Mouse (Mus musculus) cortical plate, adult 2 months (tissue): Measurements from ENCODE around the gene Eya3. TPM values are rescaled to one million over a fixed set of nuclear protein-coding genes. Genes with fewer than 3 reads are reported as not detected.

Source experiments
- H3K27ac ChIP-seq: fragments of 200-500 bp; 2 replicates; pipeline ENCODE4 v1.5.1; 2012; ENCODE audit warnings: low read length, control low read depth, inconsistent platforms; ENCODE audit not compliant: insufficient read depth
- H3K4me1 ChIP-seq: fragments of 200-500 bp; 2 replicates; pipeline ENCODE4 v1.6.1; 2011; ENCODE audit warnings: low read length; ENCODE audit not compliant: control insufficient read depth, insufficient read depth
- H3K4me3 ChIP-seq: fragments of 200-500 bp; 2 replicates; pipeline ENCODE4 v1.5.1; 2011; ENCODE audit warnings: mild to moderate bottlenecking, low read length, control low read depth; ENCODE audit not compliant: insufficient read depth
- CTCF ChIP-seq: fragments of 200-500 bp; IDR thresholded peaks from 2 replicates; pipeline ENCODE4 v1.5.1; 2011; ENCODE audit warnings: mild to moderate bottlenecking, control low read depth, low read length; ENCODE audit not compliant: insufficient read depth; ENCODE audit errors: extremely low read depth
- POLR2A ChIP-seq: fragments of 200-500 bp; IDR thresholded peaks from 2 replicates; pipeline ENCODE4 v1.6.1; 2011; ENCODE audit warnings: mild to moderate bottlenecking, low read length, control low read depth; ENCODE audit not compliant: insufficient read depth; ENCODE audit errors: extremely low read depth
- polyA plus RNA-seq: library from polyadenylated mRNA; depleted of rRNA; stranded (reverse); fragments of >200 nt; gene quantifications from 2 replicates; pipeline ENCODE4 v1.2.3, GENCODE M21; 2012

Gene Eya3
- polyA plus RNA-seq, 1 experiment = 25.5 TPM

GRCm38 (mm10) chr4:132741491-132741890, 102.7 kb downstream of the Eya3 start:
- Histone ChIP-seq H3K27ac (no peak overlapping the region), H3K4me1 (peaks cover 2% of the 10 kb centered on the region; the same call in 1 of the 2 replicates), H3K4me3 (no peak overlapping the region)
- TF ChIP-seq CTCF = no peak
- no peak for TF ChIP-seq POLR2A

GRCm38 (mm10) chr4:132743992-132744911, 105.5 kb downstream of the Eya3 start:
- H3K4me3 ChIP-seq = no peak overlapping the region
- no peak for TF ChIP-seq CTCF
- TF ChIP-seq POLR2A = no peak
- H3K4me1 ChIP-seq = peaks cover 2% of the 10 kb centered on the region; the same call in 1 of the 2 replicates
- H3K27ac ChIP-seq = 0 out of 2 replicates have a peak overlapping the region, but pooled peaks have one; percentile 36

GRCm38 (mm10) chr4:132746911-132747517, 108.2 kb downstream of the Eya3 start:
- no peak for TF ChIP-seq POLR2A
- no peak for TF ChIP-seq CTCF
- Histone ChIP-seq H3K4me3 (no peak overlapping the region), H3K4me1 (peaks cover 2% of the 10 kb centered on the region; the same call in 1 of the 2 replicates), H3K27ac (peak overlapping the region; percentile 91)

GRCm38 (mm10) chr4:132747664-132748259, 109.0 kb downstream of the Eya3 start:
- TF ChIP-seq CTCF (no peak), POLR2A (no peak)
- peak overlapping the region; percentile 91 for H3K27ac ChIP-seq
- peaks cover 2% of the 10 kb centered on the region; the same call in 1 of the 2 replicates for H3K4me1 ChIP-seq
- H3K4me3 ChIP-seq = no peak overlapping the region; the same call in 1 of the 2 replicates

GRCm38 (mm10) chr4:132748778-132749177, 110.0 kb downstream of the Eya3 start:
- TF ChIP-seq CTCF (no peak), POLR2A (no peak)
- Histone ChIP-seq H3K27ac (no peak overlapping the region), H3K4me1 (peaks cover 2% of the 10 kb centered on the region; the same call in 1 of the 2 replicates), H3K4me3 (no peak overlapping the region)

GRCm38 (mm10) chr4:132749258-132749982, 110.6 kb downstream of the Eya3 start:
- peaks cover 2% of the 10 kb centered on the region; the same call in 1 of the 2 replicates for H3K4me1 ChIP-seq
- TF ChIP-seq CTCF = no peak
- H3K4me3 ChIP-seq = no peak overlapping the region
- H3K27ac ChIP-seq = no peak overlapping the region

- no peak overlapping the region for H3K27ac ChIP-seq
- no peaks in the 10 kb centered on the region for H3K4me1 ChIP-seq
- H3K4me3 ChIP-seq = no peak overlapping the region
- TF ChIP-seq POLR2A (no peak), CTCF (no peak)
Measured at GRCm38 (mm10) chr4:132752992-132753391, 114.2 kb downstream of the Eya3 start.

GRCm38 (mm10) chr4:132756974-132757373, 118.2 kb downstream of the Eya3 start, which contains the start of gene Smpdl3b:
Gene Smpdl3b, minus strand, starts transcription at chr4:132757252.
- TF ChIP-seq POLR2A = no peak
- peak; percentile 50 for TF ChIP-seq CTCF
- Histone ChIP-seq H3K4me1 (no peaks in the 10 kb centered on the region), H3K27ac (no peak within 1 kb of the TSS), H3K4me3 (peak within 1 kb of the TSS; percentile 26)

- H3K4me1 ChIP-seq = no peaks in the 10 kb centered on the region
- TF ChIP-seq POLR2A = no peak
- TF ChIP-seq CTCF = no peak
- H3K4me3 ChIP-seq = no peak overlapping the region
- H3K27ac ChIP-seq = no peak overlapping the region
Measured at GRCm38 (mm10) chr4:132757633-132758351, 119.0 kb downstream of the Eya3 start.
